Mouse (Mus musculus) stomach, postnatal 0 days (tissue): ENCODE data around the gene Lcat. TPM values are rescaled to one million over a fixed set of nuclear protein-coding genes. Genes with fewer than 3 reads are reported as not detected.
A peak's percentile ranks its signal among the peaks of the same experiment; 100 is the strongest.
"Not testable (repeated sequence)": the region's sequence is repeated elsewhere in the genome, so short reads cannot be mapped to it uniquely, and the experiment has no call there.

Experiments used
- ATAC-seq: fragments of 200-750 bp; cut with Nextera tagmentation; 2 replicates; pipeline ENCODE4 v1.8.0; 2017; ENCODE audit not compliant: low FRiP score, low TSS enrichment
- DNase-seq: peaks from one replicate; pipeline ENCODE4 v3.0.0-alpha.2; 2016; ENCODE audit warnings: low spot score
- H3K27ac ChIP-seq: fragments of 300-500 bp; sonication (generic); replicated peaks from 2 replicates; pipeline ENCODE4 v1.5.1; 2014; ENCODE audit warnings: mild to moderate bottlenecking, control low read depth
- H3K27me3 ChIP-seq: fragments of 300-500 bp; sonication (generic); 2 replicates; pipeline ENCODE4 v1.6.1; 2014; ENCODE audit warnings: low read length; ENCODE audit not compliant: control insufficient read depth, insufficient read depth
- H3K36me3 ChIP-seq: fragments of 300-500 bp; sonication (generic); 2 replicates; pipeline ENCODE4 v1.6.1; 2014; ENCODE audit warnings: low read length, mixed read lengths; ENCODE audit not compliant: control insufficient read depth, insufficient read depth
- H3K4me1 ChIP-seq: fragments of 300-500 bp; sonication (generic); replicated peaks from 2 replicates; pipeline ENCODE4 v1.6.1; 2014; ENCODE audit warnings: antibody characterized with exemption; ENCODE audit not compliant: control insufficient read depth, insufficient read depth
- H3K4me2 ChIP-seq: fragments of 300-500 bp; sonication (generic); replicated peaks from 2 replicates; pipeline ENCODE4 v1.6.1; 2014; ENCODE audit warnings: low read depth, mild to moderate bottlenecking, control low read depth, moderate library complexity
- H3K4me3 ChIP-seq: fragments of 300-500 bp; sonication (generic); 2 replicates; pipeline ENCODE4 v1.5.1; 2014; ENCODE audit warnings: low read depth, low read length, control low read depth
- H3K9ac ChIP-seq: fragments of 300-500 bp; sonication (generic); 2 replicates; pipeline ENCODE4 v1.6.1; 2014; ENCODE audit warnings: mild to moderate bottlenecking, low read length, control low read depth, mixed read lengths
- H3K9me3 ChIP-seq: fragments of 300-500 bp; sonication (generic); 2 replicates; pipeline ENCODE4 v1.6.1; 2016; ENCODE audit warnings: low read length; ENCODE audit not compliant: control insufficient read depth
- CTCF ChIP-seq: IDR thresholded peaks from 2 replicates; pipeline ENCODE4 v1.5.1; 2016; ENCODE audit warnings: antibody characterized with exemption, low read depth, mild to moderate bottlenecking, moderate library complexity
- EP300 ChIP-seq: optimal IDR thresholded peaks from 2 replicates; pipeline ENCODE3; 2016; ENCODE audit warnings: antibody characterized with exemption
- WGBS: fragments of 180-500 bp; shearing (Covaris S2); extraction: QIAGEN DNeasy Blood & Tissue Kit; methylation state at CpG from one replicate; pipeline ENCODE4 v1.1.7; 2014; 5-methylcytosine and 5-hydroxymethylcytosine counted together
- polyA plus RNA-seq: library from polyadenylated mRNA; unstranded; fragments of >200 nt; fragmentation: Nextera tagmentation; extraction: Ambion mirVana; gene quantifications from 2 replicates; pipeline ENCODE4 v1.2.1, GENCODE M21; 2015

Lcat gene
- polyA plus RNA-seq: 0.75 and 0.77 TPM in 2 replicates

DNA sequence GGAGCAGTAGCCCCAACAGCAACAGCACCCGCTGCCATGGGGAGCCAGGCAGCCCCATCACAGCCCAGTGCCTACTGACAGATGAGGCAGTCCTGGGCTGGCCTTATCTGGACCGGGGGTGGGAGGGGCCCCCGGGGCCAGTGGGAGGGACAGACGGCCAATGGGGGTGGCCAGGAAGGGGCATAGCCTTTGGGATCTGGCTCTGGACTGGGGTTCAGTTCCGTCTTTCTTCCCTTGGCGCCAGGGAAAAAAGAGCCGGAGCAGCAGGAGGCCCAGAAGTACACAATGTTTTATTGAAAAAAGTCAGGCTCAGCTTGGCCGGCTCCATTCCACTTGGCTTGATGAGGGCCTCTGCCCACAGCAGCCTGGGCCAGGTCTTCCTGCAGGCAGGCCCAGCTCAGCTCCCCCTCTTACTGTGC, at the start of gene Lcat:
Lcat (minus strand) TSS at position 62 of the 419 bp plus-strand sequence.
- no peak within 1 kb of the TSS for H3K4me3 ChIP-seq
- TF ChIP-seq CTCF (no peak), EP300 (no peak)
- peaks cover 27% of the 10 kb centered on the region for H3K36me3 ChIP-seq
- H3K9me3 ChIP-seq: no peaks in the 10 kb centered on the region
- peak; percentile 30; the same call in 1 of the 2 replicates for ATAC-seq
- 76% methylated on average over 8 of the region's 8 CpGs for WGBS
- DNase-seq: no peak
- H3K4me2 ChIP-seq: no peak within 1 kb of the TSS
- no peak within 1 kb of the TSS for H3K27ac ChIP-seq
- no peaks in the 10 kb centered on the region for H3K4me1 ChIP-seq
- H3K9ac ChIP-seq: no peak within 1 kb of the TSS
- no peaks in the 10 kb centered on the region for H3K27me3 ChIP-seq

DNA sequence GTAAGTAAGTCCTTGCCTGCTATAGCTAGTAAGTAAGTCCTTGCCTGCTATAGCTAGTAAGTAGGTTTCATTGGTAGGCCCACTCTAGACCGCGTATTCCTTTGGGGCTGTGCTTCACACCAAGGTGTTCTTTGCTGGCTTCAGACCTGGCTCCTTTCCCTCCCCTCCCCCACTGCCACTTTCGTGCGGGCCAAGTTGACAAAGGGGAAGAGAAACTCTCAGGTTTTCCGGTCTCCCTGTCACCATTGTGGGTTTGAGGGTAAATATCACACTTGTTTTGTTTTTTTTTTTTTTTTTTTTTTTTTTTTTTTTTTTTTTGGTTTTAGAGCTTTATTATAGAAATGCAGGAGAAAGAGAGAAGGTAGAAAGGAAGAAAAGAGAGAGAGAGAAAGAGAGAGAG, 49.3 kb upstream of the Lcat start:
- H3K9ac ChIP-seq: no peak overlapping the region
- H3K4me1 ChIP-seq: no peaks in the 10 kb centered on the region
- H3K27ac ChIP-seq: no peak overlapping the region
- H3K4me2 ChIP-seq: no peak overlapping the region
- H3K27me3 ChIP-seq: no peaks in the 10 kb centered on the region
- H3K9me3 ChIP-seq: no peaks in the 10 kb centered on the region
- 63% methylated on average over 5 of the region's 5 CpGs for WGBS
- TF ChIP-seq EP300: no peak
- no peak for TF ChIP-seq CTCF
- no peak for ATAC-seq
- no peak for DNase-seq
- H3K4me3 ChIP-seq: no peak overlapping the region
- no peaks in the 10 kb centered on the region for H3K36me3 ChIP-seq

DNA sequence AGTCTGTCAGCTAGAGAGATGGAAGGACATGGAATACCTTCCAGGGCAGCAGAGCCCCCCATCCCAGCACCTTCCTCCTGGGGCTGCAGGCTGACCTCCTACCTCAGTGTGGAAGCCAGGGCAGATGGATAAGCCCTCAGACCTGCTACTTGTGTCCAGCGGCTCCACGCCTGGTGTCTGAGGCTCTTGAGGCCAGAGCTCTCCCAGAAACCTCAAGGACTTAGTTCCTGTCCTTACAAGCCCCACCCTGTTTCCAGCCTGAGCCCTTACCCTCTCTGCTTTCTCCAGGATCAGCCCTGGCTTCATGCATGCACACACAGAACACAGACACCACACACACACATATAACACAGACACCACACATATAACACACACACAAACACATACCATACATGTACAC, 48.4 kb upstream of the Lcat start:
- TF ChIP-seq EP300: no peak
- no peak overlapping the region for H3K4me2 ChIP-seq
- no peak for DNase-seq

DNA sequence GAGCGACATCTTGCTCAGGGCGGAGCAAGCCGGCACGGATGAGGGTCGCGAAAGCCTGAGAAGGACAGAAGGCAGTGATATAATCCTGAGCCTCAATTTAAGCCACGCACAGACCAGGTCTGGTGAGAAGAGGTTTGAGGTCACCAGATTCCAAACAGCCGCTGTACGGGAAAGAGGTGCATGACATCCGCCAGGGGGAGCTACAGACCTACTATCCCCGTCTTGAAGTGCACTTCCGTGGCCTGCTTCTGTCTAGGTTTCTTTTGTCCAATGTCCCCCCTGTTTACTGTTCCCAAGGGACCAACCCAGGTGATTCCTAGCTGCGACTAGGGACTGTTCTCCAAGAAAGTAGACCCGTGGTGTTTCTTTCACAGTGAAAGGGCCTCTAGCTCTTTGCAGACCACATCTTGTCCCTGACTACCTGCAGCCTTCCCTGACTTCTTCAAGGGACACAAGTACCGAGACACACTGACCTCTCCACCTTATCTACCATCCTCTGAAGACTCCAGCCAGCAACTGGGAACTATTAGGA, 47.7 kb upstream of the Lcat start, which contains the start of gene Dus2:
Dus2 (plus strand) TSS at position 482 of the 532 bp plus-strand sequence.
- peak within 1 kb of the TSS; percentile 34; the same call in 1 of the 2 replicates for H3K4me2 ChIP-seq
- H3K4me3 ChIP-seq: no peak within 1 kb of the TSS
- H3K27me3 ChIP-seq: no peaks in the 10 kb centered on the region
- no peaks in the 10 kb centered on the region for H3K9me3 ChIP-seq
- ATAC-seq (peak; percentile 83), DNase-seq (peak; percentile 88)
- H3K9ac ChIP-seq: no peak within 1 kb of the TSS
- peak; percentile 94 for TF ChIP-seq CTCF
- no peak for TF ChIP-seq EP300
- no peaks in the 10 kb centered on the region for H3K4me1 ChIP-seq
- WGBS: 10% methylated on average over 15 of the region's 15 CpGs
- no peaks in the 10 kb centered on the region for H3K36me3 ChIP-seq
- H3K27ac ChIP-seq: no peak within 1 kb of the TSS

More for the DNA sequence above, 48.4 kb upstream of the Lcat start:
- Histone ChIP-seq H3K36me3 (no peaks in the 10 kb centered on the region), H3K9me3 (no peaks in the 10 kb centered on the region), H3K4me3 (no peak overlapping the region), H3K4me1 (no peaks in the 10 kb centered on the region), H3K9ac (no peak overlapping the region), H3K27ac (no peak overlapping the region), H3K27me3 (no peaks in the 10 kb centered on the region)
- WGBS: 62% methylated on average over 2 of the region's 2 CpGs
- ATAC-seq: no peak

DNA sequence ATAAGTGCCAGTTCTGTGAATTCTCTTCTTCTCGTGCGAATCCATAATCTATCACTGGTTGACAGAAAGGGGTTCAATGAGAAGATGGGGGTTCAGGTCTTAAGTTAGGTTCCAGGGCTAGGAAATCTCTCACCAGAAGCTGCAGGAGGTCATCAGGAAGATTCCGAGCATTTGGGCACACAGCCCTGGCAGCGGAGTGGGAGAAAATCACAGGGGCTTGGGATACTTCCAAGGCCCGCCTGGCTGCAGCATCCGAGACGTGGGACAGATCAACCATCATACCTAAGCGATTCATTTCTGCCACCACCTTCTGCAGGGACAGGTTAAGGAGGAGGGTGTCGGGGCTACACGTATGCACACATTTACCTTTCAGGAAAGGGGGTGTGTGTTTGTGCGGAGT, 45.4 kb upstream of the Lcat start:
- Histone ChIP-seq H3K4me2 (no peak overlapping the region), H3K9me3 (no peaks in the 10 kb centered on the region), H3K27me3 (no peaks in the 10 kb centered on the region), H3K4me3 (no peak overlapping the region), H3K36me3 (no peaks in the 10 kb centered on the region), H3K4me1 (no peaks in the 10 kb centered on the region), H3K27ac (no peak overlapping the region), H3K9ac (no peak overlapping the region)
- 78% methylated on average over 11 of the region's 11 CpGs for WGBS
- DNase-seq: no peak
- TF ChIP-seq CTCF (no peak), EP300 (no peak)
- no peak for ATAC-seq

DNA sequence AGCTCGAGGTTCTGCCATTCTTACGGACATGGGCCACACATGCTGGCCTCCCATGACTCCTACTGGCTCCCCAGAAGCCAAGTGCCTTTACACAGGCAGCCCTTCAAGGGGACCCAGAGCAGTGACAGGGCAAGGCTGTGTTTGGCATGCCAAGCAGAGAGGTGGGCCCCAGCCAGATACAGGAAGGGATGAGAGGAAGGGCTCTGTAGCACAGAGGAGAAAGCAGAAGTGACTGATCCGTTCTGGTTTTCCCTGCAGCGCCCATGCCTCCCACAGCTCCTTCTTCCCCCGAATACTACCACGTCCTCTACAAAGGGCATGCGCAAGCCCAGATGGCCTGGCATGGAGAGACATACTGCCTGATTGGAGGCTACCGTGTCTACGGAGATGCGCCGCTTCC, 40.2 kb upstream of the Lcat start:
- H3K27me3 ChIP-seq, H3K4me1 ChIP-seq, H3K4me2 ChIP-seq, H3K4me3 ChIP-seq, H3K27ac ChIP-seq, H3K9me3 ChIP-seq, H3K36me3 ChIP-seq, H3K9ac ChIP-seq, ATAC-seq, DNase-seq: not testable (repeated sequence)
- 81% methylated on average over 11 of the region's 11 CpGs for WGBS
